Mouse (Mus musculus) small intestine, adult 2 months (tissue): Measurements from ENCODE around the gene Psmb9.

Experiments used
- CTCF ChIP-seq: fragments of 200-500 bp; IDR thresholded peaks from 2 replicates; pipeline ENCODE4 v1.5.1; 2012; ENCODE audit warnings: low read depth, mild to moderate bottlenecking, control low read depth, inconsistent platforms, low read length, moderate library complexity, mixed read lengths; ENCODE audit not compliant: insufficient replicate concordance, insufficient read length; ENCODE audit errors: extremely low read depth
- POLR2A ChIP-seq: fragments of 200-500 bp; IDR thresholded peaks from 2 replicates; pipeline ENCODE4 v1.6.1; 2012; ENCODE audit warnings: low read depth, mild to moderate bottlenecking, control low read depth, inconsistent platforms, low read length, moderate library complexity

DNA sequence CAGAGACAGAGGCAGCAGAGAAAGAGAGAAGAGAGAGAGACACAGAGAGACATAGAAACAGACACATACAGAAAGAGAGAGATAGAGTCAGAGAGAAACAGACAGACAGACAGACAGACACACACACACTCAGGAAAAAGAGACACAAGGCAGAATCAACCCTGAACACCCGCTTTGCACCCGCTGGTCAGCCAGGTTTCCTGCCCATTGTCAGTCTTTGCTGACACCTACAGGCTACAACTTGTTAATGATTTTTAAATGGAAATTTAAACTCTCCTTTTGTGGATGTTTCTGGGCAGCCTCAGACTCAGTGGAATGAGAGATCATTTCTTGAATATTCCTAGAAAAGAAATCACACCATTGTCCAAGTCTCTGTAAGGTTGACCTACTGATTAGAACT, 18.3 kb downstream of the Psmb9 start:
- peak; percentile 77; the same call in 1 of the 2 replicates for TF ChIP-seq CTCF
- no peak for TF ChIP-seq POLR2A
